Mouse (Mus musculus): ENCODE results near the gene Nol11.

DNA sequence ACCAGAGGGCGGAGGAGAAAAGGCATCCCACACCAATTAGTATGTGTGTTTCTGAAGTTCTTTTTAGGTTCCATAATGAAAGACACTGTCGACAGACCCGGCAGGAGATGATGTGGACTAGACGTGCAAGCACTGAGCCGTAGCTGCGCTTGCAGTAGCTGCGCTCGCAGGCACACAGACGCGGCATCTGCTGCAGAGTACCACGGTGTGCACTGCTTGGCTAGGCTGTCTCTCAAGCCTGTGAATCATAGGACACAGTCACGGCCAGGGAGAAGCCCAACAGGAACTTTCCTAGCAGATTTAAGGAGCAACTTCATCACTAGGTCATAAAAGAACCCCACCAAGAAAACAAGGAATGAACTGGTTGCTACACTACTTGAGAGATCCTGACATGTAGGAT lies 71.4 kb downstream of the Nol11 start:
- TF ChIP-seq CHD1 (IDR thresholded peaks at IDR 0.05; ENCODE audit: low read depth, low read length) (no peak), CTCF (IDR thresholded peaks at IDR 0.05 in 2 of 3, conservative IDR thresholded peaks at IDR 0.05 in 1 of 3; ENCODE audit: control insufficient read depth in 1 of 3, insufficient read depth in 1 of 3, low read depth in 2 of 3, low read length in 3 of 3, poor library complexity in 1 of 3, severe bottlenecking in 1 of 3) (no peak), RCOR1 (IDR thresholded peaks at IDR 0.05; ENCODE audit: low read depth, low read length) (no peak)

All from MEL (cell line).